Mouse (Mus musculus): ENCODE measurements around the gene Rab11fip4. TPM values are rescaled to one million over a fixed set of nuclear protein-coding genes. Genes with fewer than 3 reads are reported as not detected.

Rab11fip4 gene
- polyA plus RNA-seq, 1 experiment from 2014 or later: 15.6 TPM

GRCm38 (mm10) chr11:79584191-79584590 is 6.8 kb upstream of the Rab11fip4 start:
- Histone ChIP-seq H3K4me1 (replicated peaks) (peaks cover 2% of the 10 kb centered on the region; the same call in 1 of the 2 replicates), H3K27me3 (ENCODE audit: insufficient read depth, poor library complexity, severe bottlenecking) (peaks cover 7% of the 10 kb centered on the region), H3K27ac (peak overlapping the region; percentile 64; the same call in 1 of the 2 replicates), H3K36me3 (peaks cover 10% of the 10 kb centered on the region), H3K4me3 (no peak overlapping the region), H3K9me3 (no peaks in the 10 kb centered on the region)
- DNase-seq (ENCODE audit: low spot score): peak; percentile 76
- WGBS: 10% methylated on average over 5 of the region's 5 CpGs

GRCm38 (mm10) chr11:79589317-79590075 is 1.5 kb upstream of the Rab11fip4 start:
- peak; percentile 39 for DNase-seq (ENCODE audit: low spot score)
- peaks cover 46% of the 10 kb centered on the region for H3K4me1 ChIP-seq (replicated peaks)
- 48% methylated on average over 14 of the region's 14 CpGs for WGBS
- no peaks in the 10 kb centered on the region for H3K9me3 ChIP-seq
- H3K36me3 ChIP-seq: no peaks in the 10 kb centered on the region
- H3K4me3 ChIP-seq: no peak overlapping the region
- H3K27me3 ChIP-seq (ENCODE audit: insufficient read depth, poor library complexity, severe bottlenecking): peaks cover 52% of the 10 kb centered on the region
- no peak overlapping the region for H3K27ac ChIP-seq

- no peaks in the 10 kb centered on the region for H3K9me3 ChIP-seq
- no peaks in the 10 kb centered on the region for H3K36me3 ChIP-seq
- peaks cover 57% of the 10 kb centered on the region for H3K4me1 ChIP-seq (replicated peaks)
- peak overlapping the region; percentile 70 for H3K4me3 ChIP-seq
- WGBS: 27% methylated on average over 5 of the region's 5 CpGs
- no peak for DNase-seq (ENCODE audit: low spot score)
- H3K27ac ChIP-seq: peak overlapping the region; percentile 90
- H3K27me3 ChIP-seq (ENCODE audit: insufficient read depth, poor library complexity, severe bottlenecking): peaks cover 52% of the 10 kb centered on the region
These were observed 571 bp downstream of the Rab11fip4 start for GRCm38 (mm10) chr11:79591591-79591975.

GRCm38 (mm10) chr11:79593495-79593894 is 2.5 kb downstream of the Rab11fip4 start:
- peaks cover 52% of the 10 kb centered on the region for H3K27me3 ChIP-seq (ENCODE audit: insufficient read depth, poor library complexity, severe bottlenecking)
- DNase-seq (ENCODE audit: low spot score): peak; percentile 58
- peak overlapping the region; percentile 64; the same call in 1 of the 2 replicates for H3K27ac ChIP-seq
- peaks cover 59% of the 10 kb centered on the region for H3K4me1 ChIP-seq (replicated peaks)
- 41% methylated on average over 11 of the region's 11 CpGs for WGBS
- H3K9me3 ChIP-seq: no peaks in the 10 kb centered on the region
- peaks cover 14% of the 10 kb centered on the region for H3K36me3 ChIP-seq
- peak overlapping the region; percentile 20 for H3K4me3 ChIP-seq

DNA sequence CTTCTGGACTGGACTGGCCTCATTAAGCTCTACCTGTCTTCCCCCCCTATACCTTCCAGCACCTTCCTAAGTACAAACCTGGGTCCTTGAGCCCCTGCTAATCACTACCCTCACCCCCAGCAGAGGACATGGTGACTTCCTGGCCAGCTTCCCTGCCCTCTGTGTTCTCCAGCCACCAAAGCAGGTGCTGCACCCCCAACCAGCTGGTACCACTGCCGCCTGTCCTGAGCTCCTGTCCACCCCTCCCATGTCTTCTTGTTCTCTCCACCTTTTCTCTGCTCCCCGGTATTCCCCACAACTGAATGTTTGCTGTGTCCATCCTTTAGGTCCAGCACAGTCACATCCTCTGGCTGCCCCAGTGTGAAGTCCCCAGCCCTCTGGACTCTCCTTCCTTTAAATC is 19.4 kb downstream of the Rab11fip4 start:
- no peak for DNase-seq (ENCODE audit: low spot score)
- Histone ChIP-seq H3K27me3 (ENCODE audit: insufficient read depth, poor library complexity, severe bottlenecking) (peaks cover 23% of the 10 kb centered on the region), H3K36me3 (no peaks in the 10 kb centered on the region), H3K9me3 (no peaks in the 10 kb centered on the region), H3K4me1 (replicated peaks) (peaks cover 91% of the 10 kb centered on the region), H3K4me3 (no peak overlapping the region), H3K27ac (peak overlapping the region; percentile 82)
- 69% methylated on average over 2 of the region's 2 CpGs for WGBS

GRCm38 (mm10) chr11:79611011-79611666 is 20.1 kb downstream of the Rab11fip4 start:
- Histone ChIP-seq H3K9me3 (no peaks in the 10 kb centered on the region), H3K4me1 (replicated peaks) (peaks cover 91% of the 10 kb centered on the region), H3K4me3 (no peak overlapping the region), H3K27ac (peak overlapping the region; percentile 82), H3K36me3 (no peaks in the 10 kb centered on the region), H3K27me3 (ENCODE audit: insufficient read depth, poor library complexity, severe bottlenecking) (peaks cover 26% of the 10 kb centered on the region)
- DNase-seq (ENCODE audit: low spot score): no peak
- 17% methylated on average over 13 of the region's 13 CpGs for WGBS

DNA sequence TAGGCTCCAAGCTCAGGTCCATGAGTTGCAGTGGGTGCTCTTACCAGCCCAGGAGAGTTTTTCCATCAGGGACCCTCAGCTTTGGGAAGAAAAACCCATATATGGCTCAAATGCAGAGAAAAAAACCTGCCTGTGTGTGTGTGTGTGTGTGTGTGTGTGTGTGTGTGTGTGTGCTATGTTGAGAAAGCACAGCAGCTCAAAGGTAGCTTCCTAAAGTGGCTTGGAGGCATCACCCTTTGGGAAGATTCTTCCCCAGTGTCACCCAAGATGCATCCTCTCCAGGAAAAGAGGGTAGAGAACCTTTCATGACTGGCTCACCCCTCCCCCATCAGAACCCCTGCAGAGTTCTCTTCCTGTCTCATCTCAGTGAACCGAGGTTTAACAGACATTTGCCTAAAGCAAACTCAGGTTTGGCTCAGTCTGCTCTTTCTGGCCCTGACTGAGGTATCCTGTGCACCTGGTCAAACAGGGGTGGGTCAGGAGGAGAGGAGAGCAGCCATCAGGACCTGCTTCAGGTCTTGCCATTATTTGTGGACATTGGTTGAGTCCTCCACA is 21.1 kb downstream of the Rab11fip4 start:
- H3K27me3 ChIP-seq (ENCODE audit: insufficient read depth, poor library complexity, severe bottlenecking): peaks cover 28% of the 10 kb centered on the region
- no peak overlapping the region for H3K4me3 ChIP-seq
- no peaks in the 10 kb centered on the region for H3K36me3 ChIP-seq
- H3K27ac ChIP-seq: peak overlapping the region; percentile 82
- no peak for DNase-seq (ENCODE audit: low spot score)
- no peaks in the 10 kb centered on the region for H3K9me3 ChIP-seq
- H3K4me1 ChIP-seq (replicated peaks): peaks cover 89% of the 10 kb centered on the region
- WGBS: 4% methylated on average over 1 of the region's 1 CpGs

- H3K4me1 ChIP-seq (replicated peaks): peaks cover 80% of the 10 kb centered on the region
- DNase-seq (ENCODE audit: low spot score): peak; percentile 59
These were observed 22.1 kb downstream of the Rab11fip4 start for GRCm38 (mm10) chr11:79613084-79613483.

GRCm38 (mm10) chr11:79613711-79614110 is 22.7 kb downstream of the Rab11fip4 start:
- no peak for DNase-seq (ENCODE audit: low spot score)
- no peaks in the 10 kb centered on the region for H3K36me3 ChIP-seq
- peaks cover 28% of the 10 kb centered on the region for H3K27me3 ChIP-seq (ENCODE audit: insufficient read depth, poor library complexity, severe bottlenecking)
- 52% methylated on average over 4 of the region's 4 CpGs for WGBS
- no peak overlapping the region for H3K4me3 ChIP-seq
- H3K9me3 ChIP-seq: no peaks in the 10 kb centered on the region
- peaks cover 74% of the 10 kb centered on the region for H3K4me1 ChIP-seq (replicated peaks)
- peak overlapping the region; percentile 82 for H3K27ac ChIP-seq

More at GRCm38 (mm10) chr11:79613084-79613483, 22.1 kb downstream of the Rab11fip4 start:
- no peaks in the 10 kb centered on the region for H3K9me3 ChIP-seq
- 15% methylated on average over 3 of the region's 3 CpGs for WGBS
- H3K27ac ChIP-seq: peak overlapping the region; percentile 82
- H3K4me3 ChIP-seq: no peak overlapping the region
- no peaks in the 10 kb centered on the region for H3K36me3 ChIP-seq
- H3K27me3 ChIP-seq (ENCODE audit: insufficient read depth, poor library complexity, severe bottlenecking): peaks cover 28% of the 10 kb centered on the region

DNA sequence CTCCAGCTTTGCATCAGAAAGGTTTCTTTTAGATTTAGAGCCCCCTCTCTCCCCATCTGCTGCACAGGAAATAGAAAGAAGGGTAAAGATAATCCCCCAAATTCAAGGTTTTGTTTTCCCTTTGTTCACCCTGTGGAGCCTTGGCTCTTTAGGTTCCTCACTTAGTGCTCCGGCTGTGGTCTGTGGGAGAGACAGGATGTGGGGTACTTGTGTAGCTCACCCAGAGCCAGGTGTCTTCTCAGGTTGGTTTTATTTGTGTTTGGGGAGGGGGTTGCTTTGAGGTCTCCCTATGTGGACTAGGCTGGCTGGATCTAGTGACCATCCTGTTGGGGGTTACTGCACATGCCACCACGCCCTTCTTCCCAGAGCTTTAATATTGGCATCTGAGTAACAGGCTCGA is 23.9 kb downstream of the Rab11fip4 start:
- WGBS: 90% methylated on average over 3 of the region's 3 CpGs
- Histone ChIP-seq H3K27me3 (ENCODE audit: insufficient read depth, poor library complexity, severe bottlenecking) (peaks cover 26% of the 10 kb centered on the region), H3K4me3 (no peak overlapping the region), H3K4me1 (replicated peaks) (peaks cover 64% of the 10 kb centered on the region), H3K36me3 (no peaks in the 10 kb centered on the region), H3K9me3 (no peaks in the 10 kb centered on the region), H3K27ac (peak overlapping the region; percentile 82)
- DNase-seq (ENCODE audit: low spot score): no peak

DNA sequence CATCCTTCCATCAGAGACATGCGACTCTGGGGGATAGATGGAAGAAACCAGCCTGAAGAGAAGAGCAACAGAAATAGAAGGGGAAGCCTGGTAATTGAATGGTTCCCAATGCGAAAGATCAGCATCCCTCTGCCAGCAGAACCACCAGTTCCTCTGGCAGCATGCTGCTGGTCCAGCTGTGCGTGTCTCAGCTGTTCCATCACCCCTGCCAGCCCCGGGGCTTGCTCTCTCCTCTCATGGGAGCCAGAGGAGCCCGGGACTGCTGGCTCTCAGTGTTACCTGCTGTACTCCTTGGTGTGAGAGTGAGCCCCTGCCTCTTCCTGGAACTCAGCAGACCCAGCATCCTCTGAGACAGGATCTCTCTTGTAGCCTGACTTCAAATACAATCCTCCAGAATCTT is 24.9 kb downstream of the Rab11fip4 start:
- H3K27me3 ChIP-seq (ENCODE audit: insufficient read depth, poor library complexity, severe bottlenecking): peaks cover 21% of the 10 kb centered on the region
- peaks cover 6% of the 10 kb centered on the region; the same call in 1 of the 2 replicates for H3K36me3 ChIP-seq
- peak overlapping the region; percentile 65 for H3K27ac ChIP-seq
- no peaks in the 10 kb centered on the region for H3K9me3 ChIP-seq
- H3K4me1 ChIP-seq (replicated peaks): peaks cover 54% of the 10 kb centered on the region
- 53% methylated on average over 5 of the region's 5 CpGs for WGBS
- no peak overlapping the region for H3K4me3 ChIP-seq
- no peak for DNase-seq (ENCODE audit: low spot score)

DNA sequence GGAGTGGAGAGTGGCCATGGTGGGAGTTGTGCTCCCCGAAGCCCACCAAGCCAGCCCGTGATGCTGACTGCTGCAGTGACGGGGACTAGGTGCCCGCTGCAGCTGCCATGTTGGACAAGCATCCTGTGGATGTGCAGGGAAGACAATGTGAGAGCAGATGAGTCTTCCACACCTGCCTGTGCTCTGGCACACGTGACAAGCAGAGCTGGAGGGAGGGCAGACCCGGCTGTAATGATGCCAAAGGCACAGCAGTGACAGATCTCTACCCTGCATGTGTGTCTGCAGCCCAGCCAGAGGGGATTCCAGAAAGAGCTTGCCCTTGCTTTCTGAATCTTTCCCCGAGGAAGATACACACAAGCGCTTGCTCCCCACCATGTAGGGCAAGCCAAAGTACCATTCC is 27.0 kb downstream of the Rab11fip4 start:
- no peaks in the 10 kb centered on the region for H3K9me3 ChIP-seq
- 90% methylated on average over 8 of the region's 8 CpGs for WGBS
- no peak overlapping the region for H3K4me3 ChIP-seq
- H3K4me1 ChIP-seq (replicated peaks): peaks cover 33% of the 10 kb centered on the region
- H3K27me3 ChIP-seq (ENCODE audit: insufficient read depth, poor library complexity, severe bottlenecking): peaks cover 14% of the 10 kb centered on the region
- H3K27ac ChIP-seq: no peak overlapping the region
- DNase-seq (ENCODE audit: low spot score): no peak
- peaks cover 16% of the 10 kb centered on the region for H3K36me3 ChIP-seq

GRCm38 (mm10) chr11:79623029-79623428 is 32.0 kb downstream of the Rab11fip4 start:
- no peak for DNase-seq (ENCODE audit: low spot score)
- WGBS: 86% methylated on average over 5 of the region's 5 CpGs
- peaks cover 14% of the 10 kb centered on the region for H3K4me1 ChIP-seq (replicated peaks)

More at GRCm38 (mm10) chr11:79623029-79623428, 32.0 kb downstream of the Rab11fip4 start:
- no peaks in the 10 kb centered on the region for H3K27me3 ChIP-seq (ENCODE audit: insufficient read depth, poor library complexity, severe bottlenecking)
- H3K27ac ChIP-seq: no peak overlapping the region
- H3K4me3 ChIP-seq: no peak overlapping the region
- H3K36me3 ChIP-seq: peaks cover 16% of the 10 kb centered on the region
- no peaks in the 10 kb centered on the region for H3K9me3 ChIP-seq

Measured in hindbrain, embryonic 10.5 days (tissue).